Mouse (Mus musculus) frontal cortex, adult (tissue): ENCODE results near the gene Tbpl2.

Experiments
- ATAC-seq: cut with Nextera tagmentation; 2 replicates; pipeline ENCODE4 v1.9.2; 2017; ENCODE audit warnings: mild to moderate bottlenecking, moderate library complexity, mixed read lengths; ENCODE audit not compliant: low TSS enrichment

Gene Tbpl2

DNA sequence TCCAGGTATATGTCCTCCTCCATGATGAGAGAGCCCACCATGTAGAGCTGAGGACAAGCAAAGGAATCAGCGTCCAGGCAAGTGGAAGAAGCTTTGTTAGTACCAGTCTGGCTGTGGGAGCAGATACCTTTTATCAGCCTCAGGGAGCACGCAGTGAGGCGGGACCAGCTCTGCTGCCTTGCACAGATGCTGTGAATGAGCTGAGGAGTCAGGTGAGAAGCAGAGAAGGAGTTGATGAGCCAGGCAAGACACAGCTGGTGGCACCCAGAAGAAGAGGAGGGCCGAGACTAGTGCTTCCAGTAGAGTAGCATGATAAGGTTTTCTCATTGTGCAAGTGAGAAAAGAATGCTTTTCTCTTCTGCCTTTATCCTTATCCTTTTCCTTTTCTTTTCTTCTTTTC lies at the start of gene Tbpl2:
Gene Tbpl2 (minus strand): TSS at position 101 of the 400 bp plus-strand sequence.
- no peak for ATAC-seq

DNA sequence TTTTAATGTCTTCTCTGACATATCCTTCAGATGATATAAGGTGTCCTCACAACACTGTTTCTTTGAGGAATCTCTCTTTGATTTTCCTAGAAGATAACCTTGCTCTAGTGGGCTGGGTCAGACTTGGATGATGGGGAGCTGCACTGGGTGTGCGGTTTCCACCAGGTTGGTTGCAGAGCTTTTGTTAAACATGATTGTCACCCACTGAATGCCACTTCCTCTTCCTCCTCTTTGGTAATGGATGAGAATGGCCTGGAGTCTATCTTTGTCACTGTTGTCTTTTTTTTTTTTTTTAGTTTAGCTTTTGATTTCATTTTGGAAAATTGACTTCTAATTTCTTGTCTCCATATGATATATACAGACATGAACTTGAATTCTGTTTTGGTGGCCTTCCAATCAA lies 38.0 kb upstream of the Tbpl2 start:
- ATAC-seq, result no peak

DNA sequence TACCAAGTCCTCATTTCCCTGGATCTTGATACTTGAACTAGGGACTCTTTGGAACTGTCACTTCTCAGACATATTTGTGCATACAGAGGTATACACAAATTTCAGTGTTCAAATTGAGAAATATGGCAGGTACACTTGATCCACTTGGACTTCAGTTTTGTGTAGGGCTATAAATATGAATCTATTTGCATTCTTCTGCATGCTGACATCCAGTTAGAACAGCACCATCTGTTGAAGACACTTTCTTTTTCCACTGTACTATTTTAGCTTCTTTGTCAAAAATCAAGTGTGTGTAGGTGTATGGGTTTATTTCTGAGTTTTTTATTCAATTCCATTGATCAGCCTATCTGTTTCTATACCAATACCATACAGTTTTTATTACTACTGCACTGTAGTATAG lies 12.7 kb upstream of the Tbpl2 start:
- ATAC-seq, result peak; percentile 88

GRCm38 (mm10) chr2:24103619-24104289 lies 7.4 kb upstream of the Tbpl2 start:
- ATAC-seq, result no peak

- no peak for ATAC-seq
Measured at GRCm38 (mm10) chr2:24090921-24091320, 5.5 kb downstream of the Tbpl2 start.

- ATAC-seq, result no peak
Measured at GRCm38 (mm10) chr2:24050459-24050858, 45.9 kb downstream of the Tbpl2 start.

GRCm38 (mm10) chr2:24049344-24049990 lies 46.9 kb downstream of the Tbpl2 start, which contains the start of gene Hnmt:
Hnmt (minus strand) TSS chr2:24049394.
- peak; percentile 62 for ATAC-seq

- peak; percentile 93 for ATAC-seq
Measured at GRCm38 (mm10) chr2:24048480-24049097, 47.8 kb downstream of the Tbpl2 start.

- no peak; the same call in 1 of the 2 replicates for ATAC-seq
Measured at GRCm38 (mm10) chr2:24047551-24048479, 48.6 kb downstream of the Tbpl2 start.

DNA sequence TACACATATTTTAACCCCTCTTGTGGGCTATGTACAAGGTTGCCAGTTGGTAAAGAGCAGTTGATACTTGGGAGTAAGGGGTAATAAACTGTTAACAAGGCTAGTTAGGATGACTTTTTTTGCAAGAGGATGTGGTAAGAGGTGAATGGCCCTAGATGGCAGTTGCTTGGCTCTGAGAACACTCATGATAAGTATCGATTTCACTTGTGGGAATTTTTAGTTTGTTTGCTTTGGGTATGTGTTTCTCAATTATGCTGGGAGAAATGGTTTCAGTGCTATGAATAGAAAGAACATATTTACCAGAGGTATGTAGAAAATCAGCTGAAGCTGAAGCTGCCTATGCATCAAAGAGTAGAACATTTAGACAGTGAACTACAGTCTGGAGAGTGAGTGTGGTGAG lies 53.5 kb downstream of the Tbpl2 start:
- ATAC-seq, result no peak

DNA sequence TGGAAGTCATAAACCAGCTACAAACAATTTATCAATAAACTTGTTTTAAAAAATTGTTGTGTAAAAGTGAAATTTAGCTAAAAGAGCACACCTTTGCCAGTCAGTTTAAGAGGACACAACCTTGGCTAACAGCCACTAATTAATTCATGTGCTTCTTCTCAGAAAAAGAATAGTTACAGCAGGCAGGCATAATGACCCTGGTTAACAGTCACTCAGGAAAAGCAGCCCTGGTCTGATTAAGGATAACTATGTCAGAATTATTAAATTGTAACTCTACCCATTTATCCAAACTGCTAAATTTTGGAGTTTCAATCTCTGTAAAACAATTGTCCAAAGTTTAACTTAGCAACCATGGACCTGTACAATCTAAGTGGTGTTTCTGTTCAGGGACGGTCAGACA lies 55.9 kb downstream of the Tbpl2 start:
- no peak for ATAC-seq
